Mouse (Mus musculus) liver, embryonic 11.5 days (tissue): ENCODE results near the gene Pp2d1. TPM values are rescaled to one million over a fixed set of nuclear protein-coding genes. Genes with fewer than 3 reads are reported as not detected.

Experiments used
- ATAC-seq: fragments of 200-750 bp; cut with Nextera tagmentation; replicated peaks from 2 replicates; pipeline ENCODE4 v1.8.0; 2017; ENCODE audit warnings: moderate number of reproducible peaks, mild to moderate bottlenecking, moderate TSS enrichment, moderate library complexity; ENCODE audit not compliant: low FRiP score
- DNase-seq: peaks from one replicate; pipeline ENCODE4 v3.0.0-alpha.2; 2017; ENCODE audit warnings: low spot score
- H3K27ac ChIP-seq: fragments of 300-500 bp; sonication (generic); 2 replicates; pipeline ENCODE4 v1.5.1; 2014; ENCODE audit warnings: mild to moderate bottlenecking, low read depth, low read length, control low read depth
- H3K27me3 ChIP-seq: fragments of 300-500 bp; sonication (generic); replicated peaks from 2 replicates; pipeline ENCODE4 v1.6.1; 2014; ENCODE audit warnings: low read length, mixed read lengths; ENCODE audit not compliant: control insufficient read depth, insufficient read depth
- H3K36me3 ChIP-seq: fragments of 300-500 bp; sonication (generic); 2 replicates; pipeline ENCODE4 v1.6.1; 2014; ENCODE audit warnings: mild to moderate bottlenecking, low read length, moderate library complexity, mixed read lengths; ENCODE audit not compliant: control insufficient read depth, insufficient read depth
- H3K4me1 ChIP-seq: fragments of 300-500 bp; sonication (generic); replicated peaks from 2 replicates; pipeline ENCODE4 v1.6.1; 2014; ENCODE audit warnings: low read length, mixed read lengths; ENCODE audit not compliant: control insufficient read depth, insufficient read depth
- H3K4me2 ChIP-seq: fragments of 300-500 bp; sonication (generic); 2 replicates; pipeline ENCODE4 v1.6.1; 2014; ENCODE audit warnings: mild to moderate bottlenecking, control low read depth, moderate library complexity
- H3K4me3 ChIP-seq: fragments of 300-500 bp; sonication (generic); 2 replicates; pipeline ENCODE4 v1.5.1; 2014; ENCODE audit warnings: low read depth, low read length, control low read depth
- H3K9ac ChIP-seq: fragments of 300-500 bp; sonication (generic); 2 replicates; pipeline ENCODE4 v1.6.1; 2014; ENCODE audit warnings: low read depth, low read length, control low read depth
- H3K9me3 ChIP-seq: fragments of 300-500 bp; sonication (generic); 2 replicates; pipeline ENCODE4 v1.6.1; 2016; ENCODE audit warnings: low read length, inconsistent platforms, mixed read lengths; ENCODE audit not compliant: control insufficient read depth
- WGBS: fragments of 180-500 bp; shearing (Covaris S2); extraction: QIAGEN DNeasy Blood & Tissue Kit; methylation state at CpG from one replicate; pipeline ENCODE4 v1.1.7; 2014; 5-methylcytosine and 5-hydroxymethylcytosine counted together
- polyA plus RNA-seq: library from polyadenylated mRNA; unstranded; fragments of >200 nt; fragmentation: Nextera tagmentation; extraction: Ambion mirVana; gene quantifications from 2 replicates; pipeline ENCODE4 v1.2.1, GENCODE M21; 2014

Gene Pp2d1
- polyA plus RNA-seq, 1 experiment from 2014 or later: 0.38 TPM

DNA sequence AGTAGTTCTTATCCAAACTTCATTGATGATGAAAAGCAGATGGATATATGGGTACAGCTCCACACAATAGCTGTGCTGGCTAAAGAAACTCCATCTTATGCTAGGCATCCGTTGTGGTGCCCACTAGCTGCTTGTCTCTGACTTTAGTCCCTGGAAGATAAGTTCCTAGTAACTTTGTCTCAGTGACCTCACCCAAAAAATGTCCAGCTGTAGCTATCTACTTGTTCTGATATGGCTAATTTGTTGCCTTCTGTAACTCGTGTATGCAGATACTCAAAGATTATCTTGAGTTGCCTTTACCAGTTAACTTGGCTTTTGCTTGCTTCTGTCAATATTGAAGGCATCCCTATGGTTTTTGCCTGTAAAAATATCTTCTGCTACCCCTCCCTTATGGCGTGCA, 15.6 kb upstream of the Pp2d1 start:
- no peak overlapping the region for H3K4me3 ChIP-seq
- no peaks in the 10 kb centered on the region for H3K36me3 ChIP-seq
- 0 out of 2 replicates have a peak, but pooled peaks cover 4% of the 10 kb centered on the region for H3K4me1 ChIP-seq
- peak overlapping the region; percentile 70 for H3K27ac ChIP-seq
- H3K9me3 ChIP-seq: no peaks in the 10 kb centered on the region; the same call in 1 of the 2 replicates
- no peaks in the 10 kb centered on the region for H3K27me3 ChIP-seq
- DNase-seq: no peak
- WGBS: 51% methylated on average over 3 of the region's 3 CpGs
- no peak overlapping the region for H3K9ac ChIP-seq
- H3K4me2 ChIP-seq: peak overlapping the region; percentile 29; the same call in 1 of the 2 replicates
- ATAC-seq: peak; percentile 93

DNA sequence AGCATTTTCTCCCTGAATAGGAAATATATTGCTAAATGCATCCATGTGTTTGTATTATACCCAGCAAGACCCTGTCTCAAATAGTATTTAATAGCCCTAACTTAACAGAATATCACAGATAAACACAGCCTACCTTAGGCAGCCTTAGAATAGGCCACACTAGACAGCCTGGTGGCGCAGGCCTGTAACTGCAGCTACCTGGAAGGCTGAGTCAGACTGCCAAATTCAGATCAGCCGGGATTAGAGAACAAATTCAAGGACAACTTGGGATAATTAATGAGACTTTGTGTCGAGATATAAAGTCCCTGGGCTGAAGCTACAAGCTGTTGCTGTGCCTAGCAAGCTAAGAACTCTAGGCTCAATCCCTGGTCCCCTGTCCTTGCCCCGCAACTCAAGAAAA, 14.8 kb upstream of the Pp2d1 start:
- WGBS: 69% methylated on average over 4 of the region's 4 CpGs
- H3K27me3 ChIP-seq: no peaks in the 10 kb centered on the region
- no peaks in the 10 kb centered on the region; the same call in 1 of the 2 replicates for H3K9me3 ChIP-seq
- H3K4me3 ChIP-seq: no peak overlapping the region
- no peak; the same call in 1 of the 2 replicates for ATAC-seq
- DNase-seq: no peak
- 0 out of 2 replicates have a peak, but pooled peaks cover 4% of the 10 kb centered on the region for H3K4me1 ChIP-seq
- H3K9ac ChIP-seq: no peak overlapping the region
- peak overlapping the region; percentile 70; the same call in 1 of the 2 replicates for H3K27ac ChIP-seq
- H3K36me3 ChIP-seq: no peaks in the 10 kb centered on the region
- no peak overlapping the region for H3K4me2 ChIP-seq

DNA sequence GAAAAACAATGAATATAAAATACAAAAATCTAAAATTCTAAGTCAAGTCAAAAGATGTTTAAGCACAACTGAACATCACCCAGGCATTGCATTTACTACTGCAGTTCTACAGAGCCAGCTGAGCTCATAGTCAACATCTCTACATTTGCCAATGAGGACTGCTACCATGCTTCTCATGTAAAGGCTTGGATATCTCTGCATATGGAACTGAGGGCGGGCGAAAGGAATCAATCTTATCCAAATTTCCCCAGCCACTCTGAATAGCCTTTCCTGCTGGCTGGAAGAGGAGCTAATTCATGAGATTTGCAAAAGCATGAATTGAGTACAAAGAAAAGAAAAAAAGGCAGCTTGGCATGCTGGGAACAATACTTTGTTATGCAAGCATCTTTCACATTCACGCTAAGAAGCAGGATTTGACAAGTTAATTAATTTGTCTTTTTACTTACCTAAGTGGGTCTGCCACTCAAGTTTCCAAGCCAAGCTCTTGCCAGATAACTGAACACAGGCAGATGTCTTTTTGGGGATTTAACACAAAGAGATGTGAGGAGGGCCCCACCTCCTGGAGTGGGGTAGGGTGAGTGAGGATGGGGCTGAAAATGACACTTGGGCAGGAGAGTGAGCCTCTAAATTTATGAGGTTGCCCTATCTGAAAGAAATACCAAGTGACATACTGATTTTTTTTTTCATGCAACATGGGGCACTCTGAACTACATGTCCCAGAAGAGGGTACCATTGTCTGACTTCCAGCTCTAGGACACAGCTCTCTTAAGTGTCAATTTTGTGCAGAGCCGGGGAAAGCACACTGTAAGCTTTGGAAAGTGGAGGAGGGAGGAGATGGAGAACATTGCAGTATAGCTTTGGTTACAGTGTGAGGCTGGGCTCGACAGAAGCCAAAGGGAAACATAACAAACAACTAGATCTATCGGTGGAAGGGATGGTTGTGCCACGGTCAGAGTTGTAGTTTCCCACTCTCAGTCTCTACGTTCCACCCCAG, 12.4 kb upstream of the Pp2d1 start:
- no peak for ATAC-seq
- Histone ChIP-seq H3K4me3 (no peak overlapping the region), H3K4me2 (no peak overlapping the region), H3K36me3 (no peaks in the 10 kb centered on the region), H3K27ac (no peak overlapping the region), H3K9me3 (no peaks in the 10 kb centered on the region; the same call in 1 of the 2 replicates), H3K4me1 (0 out of 2 replicates have a peak, but pooled peaks cover 4% of the 10 kb centered on the region), H3K9ac (no peak overlapping the region), H3K27me3 (no peaks in the 10 kb centered on the region)
- no peak for DNase-seq
- WGBS: 79% methylated on average over 8 of the region's 8 CpGs

DNA sequence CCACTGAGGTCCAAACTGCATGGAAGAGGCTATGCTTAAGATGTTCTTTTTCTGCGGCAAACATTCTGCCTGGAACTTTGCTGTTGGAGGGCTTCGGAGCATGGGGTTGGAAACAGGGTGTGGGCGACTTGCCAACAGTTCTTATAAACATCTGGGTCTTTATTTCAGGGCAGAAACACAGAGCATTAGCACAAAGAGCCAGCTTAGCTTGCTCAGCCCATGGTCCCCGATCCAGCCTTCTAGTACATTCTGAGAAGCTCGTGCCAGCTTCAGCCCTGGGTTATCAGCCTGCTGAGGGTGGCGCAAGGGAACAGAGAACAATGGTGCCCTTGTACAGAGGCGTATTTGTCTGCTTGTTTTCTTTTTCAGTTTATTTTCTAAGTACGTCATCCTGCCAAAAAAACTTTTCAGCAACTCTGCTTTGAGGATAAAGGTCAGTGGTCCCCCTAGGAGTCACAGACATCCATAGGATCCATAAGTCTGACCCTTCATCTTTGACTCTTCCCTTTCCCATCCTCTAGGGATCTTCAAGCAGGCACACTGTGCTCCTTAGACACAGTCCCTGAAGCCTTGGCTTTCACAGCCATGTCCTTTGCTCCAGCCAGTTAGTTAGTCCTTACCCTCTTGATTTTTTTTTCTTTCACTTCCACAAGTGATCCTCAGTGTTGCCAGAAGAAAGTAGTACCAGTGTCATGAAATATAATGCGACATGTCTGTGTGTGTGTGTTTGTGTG, 4.5 kb upstream of the Pp2d1 start:
- Histone ChIP-seq H3K9me3 (no peaks in the 10 kb centered on the region), H3K9ac (no peak overlapping the region), H3K4me1 (no peaks in the 10 kb centered on the region), H3K27me3 (no peaks in the 10 kb centered on the region), H3K36me3 (no peaks in the 10 kb centered on the region), H3K27ac (no peak overlapping the region), H3K4me2 (no peak overlapping the region), H3K4me3 (no peak overlapping the region)
- ATAC-seq: no peak
- WGBS: 80% methylated on average over 9 of the region's 9 CpGs
- no peak for DNase-seq

DNA sequence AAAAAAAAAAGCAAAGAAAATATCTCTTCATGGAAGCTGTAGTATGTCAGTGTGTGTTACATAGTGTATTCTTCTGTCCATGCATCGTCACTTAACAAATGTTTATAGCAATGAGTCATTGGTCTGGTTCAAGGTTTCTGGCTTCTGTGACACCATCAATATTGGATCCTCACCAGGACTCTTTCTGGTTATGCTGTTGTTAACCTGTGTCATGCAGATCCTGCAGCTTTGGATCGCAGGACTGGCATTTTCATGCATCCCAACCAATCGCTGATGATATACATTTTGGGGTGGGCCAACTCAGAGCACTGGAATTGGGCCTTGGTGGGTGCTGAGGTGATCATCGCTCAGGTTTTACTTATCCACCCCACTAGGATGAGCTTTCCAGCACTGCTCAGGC, 3.3 kb upstream of the Pp2d1 start:
- Histone ChIP-seq H3K4me2 (no peak overlapping the region), H3K27me3 (no peaks in the 10 kb centered on the region), H3K27ac (no peak overlapping the region), H3K4me1 (no peaks in the 10 kb centered on the region), H3K4me3 (no peak overlapping the region), H3K9me3 (no peaks in the 10 kb centered on the region), H3K36me3 (no peaks in the 10 kb centered on the region), H3K9ac (no peak overlapping the region)
- WGBS: 85% methylated on average over 4 of the region's 4 CpGs
- DNase-seq (no peak), ATAC-seq (no peak)

GRCm38 (mm10) chr17:53532425-53532824, 6.8 kb downstream of the Pp2d1 start:
- WGBS: 37% methylated on average over 2 of the region's 2 CpGs
- Histone ChIP-seq H3K9me3 (no peaks in the 10 kb centered on the region), H3K4me3 (no peak overlapping the region)

GRCm38 (mm10) chr17:53531160-53531559, 8.1 kb downstream of the Pp2d1 start:
- no peak overlapping the region for H3K9ac ChIP-seq
- DNase-seq (no peak), ATAC-seq (no peak)
- H3K27me3 ChIP-seq: no peaks in the 10 kb centered on the region
- 35% methylated on average over 2 of the region's 2 CpGs for WGBS
- H3K27ac ChIP-seq: no peak overlapping the region
- no peak overlapping the region for H3K4me2 ChIP-seq
- H3K9me3 ChIP-seq: no peaks in the 10 kb centered on the region
- H3K36me3 ChIP-seq: no peaks in the 10 kb centered on the region
- H3K4me3 ChIP-seq: no peak overlapping the region
- no peaks in the 10 kb centered on the region for H3K4me1 ChIP-seq

More at GRCm38 (mm10) chr17:53532425-53532824, 6.8 kb downstream of the Pp2d1 start:
- H3K27ac ChIP-seq: no peak overlapping the region
- H3K27me3 ChIP-seq: no peaks in the 10 kb centered on the region
- no peaks in the 10 kb centered on the region for H3K4me1 ChIP-seq
- no peak overlapping the region for H3K9ac ChIP-seq
- no peak; the same call in 1 of the 2 replicates for ATAC-seq
- DNase-seq: no peak
- H3K36me3 ChIP-seq: no peaks in the 10 kb centered on the region
- no peak overlapping the region for H3K4me2 ChIP-seq

DNA sequence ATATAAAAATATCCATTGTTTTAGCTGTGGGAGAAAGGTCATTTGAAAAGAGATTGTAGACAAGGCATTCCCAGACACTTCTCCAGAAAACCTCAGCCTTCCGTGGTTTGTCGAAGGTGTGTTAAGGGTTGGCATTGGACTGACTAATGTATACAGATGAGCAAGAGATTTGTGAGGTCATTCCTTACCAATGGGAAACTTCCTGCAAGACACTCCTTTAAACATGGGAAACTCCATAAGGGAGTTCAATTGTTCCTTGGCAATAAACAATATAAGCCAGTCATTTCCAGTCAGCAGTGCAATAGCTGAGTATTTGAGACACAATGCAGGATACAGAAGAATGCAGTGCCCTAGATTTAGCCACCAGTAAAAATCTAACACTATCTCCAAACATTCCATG, 11.2 kb downstream of the Pp2d1 start:
- no peak overlapping the region for H3K9ac ChIP-seq
- WGBS: 87% methylated on average over 2 of the region's 2 CpGs
- no peaks in the 10 kb centered on the region for H3K9me3 ChIP-seq
- H3K27ac ChIP-seq: no peak overlapping the region
- no peaks in the 10 kb centered on the region for H3K27me3 ChIP-seq
- H3K4me1 ChIP-seq: no peaks in the 10 kb centered on the region
- ATAC-seq (no peak), DNase-seq (no peak)
- H3K4me3 ChIP-seq: no peak overlapping the region
- no peaks in the 10 kb centered on the region for H3K36me3 ChIP-seq
- no peak overlapping the region for H3K4me2 ChIP-seq
